Mouse (Mus musculus) CD4-positive naive resting alpha-beta T cell, adult 57 days (primary cell): ENCODE measurements around the gene Appbp2. TPM values are rescaled to one million over a fixed set of nuclear protein-coding genes. Genes with fewer than 3 reads are reported as not detected.

Experiments used
- total RNA-seq: library from RNA; stranded (reverse); gene quantifications from one replicate; pipeline ENCODE4 v1.2.4, GENCODE M21; 2023

Gene Appbp2
- total RNA-seq = 25.6 TPM

GRCm38 (mm10) chr11:85234990-85235841, at the start of gene Appbp2:
Appbp2 (minus strand) TSS chr11:85235130.

GRCm38 (mm10) chr11:85170058-85170740, 64.7 kb downstream of the Appbp2 start, which contains the start of gene 1700125H20Rik:
1700125H20Rik (plus strand) TSS chr11:85170404.

DNA sequence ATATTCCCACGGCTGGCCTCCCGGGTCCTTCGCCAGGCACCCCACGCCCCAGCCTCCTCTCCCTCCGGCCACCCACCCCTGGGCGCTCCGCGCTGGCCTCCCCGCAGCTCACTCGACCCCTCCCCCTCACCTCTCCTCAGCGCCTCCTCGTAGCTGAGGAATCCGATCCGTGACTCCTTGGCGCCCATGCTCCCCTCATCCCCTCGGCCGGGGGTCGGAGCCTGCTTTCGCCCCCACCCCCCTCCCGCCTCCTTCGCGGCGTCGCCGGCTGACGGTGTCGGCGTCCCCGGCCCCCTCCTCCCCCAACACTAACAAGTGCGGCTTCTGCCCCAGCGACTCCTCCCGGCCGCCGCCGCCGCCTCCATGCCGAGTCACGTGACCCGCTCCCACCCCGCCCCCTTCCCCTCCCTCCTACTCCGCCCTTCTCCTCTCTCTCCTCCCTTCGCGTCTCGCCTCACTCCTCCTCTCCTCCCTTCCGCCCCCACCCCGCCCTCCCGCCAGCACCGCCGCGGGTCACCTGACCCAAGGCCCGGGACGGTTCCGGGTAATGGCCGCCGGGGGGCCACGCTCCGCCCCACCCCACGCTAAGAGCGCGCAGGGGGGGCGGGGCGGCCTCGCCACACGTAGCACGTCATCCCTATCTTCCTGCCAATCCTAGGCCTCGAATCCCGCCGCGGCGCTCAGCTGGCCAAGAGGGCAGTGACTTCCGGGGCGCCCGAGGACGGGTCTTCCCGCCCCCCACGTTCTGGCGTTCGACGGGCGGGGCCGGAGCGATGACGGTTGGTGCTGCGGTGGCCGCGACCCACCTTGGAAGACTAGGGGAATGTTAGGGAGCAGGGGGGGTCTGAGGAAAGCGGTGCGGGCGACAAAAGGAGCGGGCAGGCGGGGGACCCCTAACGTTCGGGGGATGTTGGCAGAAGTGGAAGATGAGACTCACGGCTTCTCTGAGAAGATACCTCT, 95.1 kb downstream of the Appbp2 start, which contains the start of gene Usp32:
Gene Usp32 (minus strand): TSS at position 581 of the 960 bp plus-strand sequence.

Other genes with a start within 250 kb of the Appbp2 start
- 36.5 TPM for gene Usp32, start 95.0 kb downstream of the Appbp2 start, total RNA-seq
- not detected for gene 1700125H20Rik, start 64.7 kb downstream of the Appbp2 start, total RNA-seq
- 31.2 TPM for gene Ppm1d, start 76.1 kb upstream of the Appbp2 start, total RNA-seq
- gene Bcas3, start 118.0 kb upstream of the Appbp2 start, total RNA-seq = 68.0 TPM